Mouse (Mus musculus) embryonic facial prominence, embryonic 13.5 days (tissue): ENCODE data around the gene Rslcan18. TPM values are rescaled to one million over a fixed set of nuclear protein-coding genes. Genes with fewer than 3 reads are reported as not detected.
"Not testable (repeated sequence)": the region's sequence is repeated elsewhere in the genome, so short reads cannot be mapped to it uniquely, and the experiment has no call there.

ENCODE experiments used
- ATAC-seq: fragments of 200-750 bp; cut with Nextera tagmentation; 2 replicates; pipeline ENCODE4 v1.8.0; 2017; ENCODE audit warnings: low read depth; ENCODE audit not compliant: insufficient number of reproducible peaks, insufficient read depth, low FRiP score, low TSS enrichment
- H3K27ac ChIP-seq: fragments of 300-500 bp; sonication (generic); 2 replicates; pipeline ENCODE4 v1.5.1; 2015; ENCODE audit warnings: moderate library complexity, mild to moderate bottlenecking, inconsistent platforms
- H3K27me3 ChIP-seq: fragments of 300-500 bp; sonication (generic); 2 replicates; pipeline ENCODE4 v1.6.1; 2015; ENCODE audit warnings: mild to moderate bottlenecking, inconsistent platforms
- H3K36me3 ChIP-seq: fragments of 300-500 bp; sonication (generic); 2 replicates; pipeline ENCODE4 v1.6.1; 2015; ENCODE audit warnings: mild to moderate bottlenecking, inconsistent platforms
- H3K4me1 ChIP-seq: fragments of 300-500 bp; sonication (generic); 2 replicates; pipeline ENCODE4 v1.6.1; 2015; ENCODE audit warnings: inconsistent platforms
- H3K4me2 ChIP-seq: fragments of 300-500 bp; sonication (generic); 2 replicates; pipeline ENCODE4 v1.6.1; 2015; ENCODE audit warnings: moderate library complexity, mild to moderate bottlenecking, inconsistent platforms
- H3K4me3 ChIP-seq: fragments of 300-500 bp; sonication (generic); 2 replicates; pipeline ENCODE4 v1.5.1; 2015; ENCODE audit warnings: mild to moderate bottlenecking, inconsistent platforms
- H3K9ac ChIP-seq: fragments of 300-500 bp; sonication (generic); 2 replicates; pipeline ENCODE4 v1.6.1; 2015; ENCODE audit warnings: mild to moderate bottlenecking, inconsistent platforms
- H3K9me3 ChIP-seq: fragments of 300-500 bp; sonication (generic); 2 replicates; pipeline ENCODE4 v1.6.1; 2016; ENCODE audit warnings: inconsistent platforms
- WGBS: fragments of 180-500 bp; shearing (Covaris S2); methylation state at CpG from one replicate; pipeline ENCODE4 v1.1.7; 2015; ENCODE audit warnings: mixed read lengths; 5-methylcytosine and 5-hydroxymethylcytosine counted together
- polyA plus RNA-seq: library from polyadenylated mRNA; unstranded; fragments of >200 nt; fragmentation: Nextera tagmentation; extraction: Ambion mirVana; gene quantifications from 2 replicates; pipeline ENCODE4 v1.2.1, GENCODE M21; 2015

The Rslcan18 gene
- 0.13 and 0.25 TPM in 2 replicates for polyA plus RNA-seq

DNA sequence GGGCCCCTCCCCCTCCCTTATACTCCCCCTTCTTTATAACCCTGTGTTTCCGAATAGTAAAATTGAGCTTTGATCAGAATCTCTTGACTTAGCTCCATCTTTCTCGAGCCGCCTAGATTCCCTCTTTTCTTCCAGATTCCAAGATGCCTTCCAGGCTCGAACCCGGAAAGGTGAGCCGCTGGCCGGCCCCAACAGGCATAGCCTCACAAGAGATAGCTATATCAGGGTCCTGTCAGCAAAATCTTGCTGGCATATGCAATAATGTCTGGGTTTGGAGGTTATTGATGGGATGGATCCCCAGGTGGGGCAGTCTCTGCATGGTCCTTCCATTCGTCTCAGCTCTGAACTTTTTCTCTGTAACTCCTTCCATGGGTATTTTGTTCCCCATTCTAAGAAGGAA lies at the start of gene Rslcan18:
Gene Rslcan18 (minus strand): TSS at position 101 of the 400 bp plus-strand sequence.
- not testable (repeated sequence) for H3K4me3 ChIP-seq, ATAC-seq, H3K4me1 ChIP-seq, H3K4me2 ChIP-seq, H3K27me3 ChIP-seq, H3K9ac ChIP-seq, H3K9me3 ChIP-seq, H3K36me3 ChIP-seq, H3K27ac ChIP-seq
- WGBS: 92% methylated on average over 8 of the region's 8 CpGs

DNA sequence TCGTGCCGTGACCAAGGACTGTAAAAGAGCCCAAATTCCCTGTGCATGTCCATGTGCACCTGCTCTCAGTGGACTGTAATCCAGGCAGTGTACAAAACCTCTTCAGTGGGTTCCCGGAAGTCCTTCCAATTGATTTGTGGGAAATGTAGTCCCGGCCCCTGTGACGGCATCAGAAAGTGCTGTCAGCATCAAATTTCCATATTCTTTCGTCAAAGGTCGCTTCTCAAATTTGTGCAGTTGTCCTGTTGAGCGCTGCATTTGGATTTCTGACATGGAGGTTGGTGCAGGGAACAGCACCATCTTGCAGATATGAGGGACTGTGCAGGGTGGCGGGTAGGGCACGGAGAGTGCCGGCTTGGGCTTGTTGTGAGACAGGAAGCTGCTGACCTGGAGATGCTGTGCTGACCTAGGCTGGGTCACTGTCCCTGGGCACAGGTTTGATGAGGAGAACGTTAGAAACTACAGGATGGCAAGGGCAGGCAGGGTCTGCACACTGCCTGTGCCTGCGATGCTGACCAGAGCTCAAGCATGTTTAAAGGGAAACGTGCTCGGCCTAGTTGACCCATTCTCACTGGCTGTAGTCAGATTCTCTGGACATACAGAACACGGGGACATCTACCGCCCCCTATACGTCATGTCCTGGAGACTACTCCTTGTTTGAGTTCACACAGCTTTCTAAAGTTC lies 12.1 kb upstream of the Rslcan18 start:
- H3K4me1 ChIP-seq: peaks cover 6% of the 10 kb centered on the region; the same call in 1 of the 2 replicates
- no peaks in the 10 kb centered on the region for H3K27me3 ChIP-seq
- peak overlapping the region; percentile 82 for H3K4me2 ChIP-seq
- no peaks in the 10 kb centered on the region for H3K36me3 ChIP-seq
- ATAC-seq: peak; percentile 85
- no peak overlapping the region for H3K27ac ChIP-seq
- peak overlapping the region; percentile 85 for H3K9ac ChIP-seq
- WGBS: 1% methylated on average over 18 of the region's 18 CpGs
- H3K4me3 ChIP-seq: peak overlapping the region; percentile 73
- no peaks in the 10 kb centered on the region for H3K9me3 ChIP-seq

GRCm38 (mm10) chr13:67127507-67127906 lies 11.4 kb upstream of the Rslcan18 start:
- not testable (repeated sequence) for ATAC-seq, H3K36me3 ChIP-seq, H3K9ac ChIP-seq, H3K27me3 ChIP-seq, H3K9me3 ChIP-seq, H3K4me1 ChIP-seq, H3K27ac ChIP-seq
- peak overlapping the region; percentile 82 for H3K4me2 ChIP-seq
- 76% methylated on average over 10 of the region's 10 CpGs for WGBS
- H3K4me3 ChIP-seq: peak overlapping the region; percentile 73

DNA sequence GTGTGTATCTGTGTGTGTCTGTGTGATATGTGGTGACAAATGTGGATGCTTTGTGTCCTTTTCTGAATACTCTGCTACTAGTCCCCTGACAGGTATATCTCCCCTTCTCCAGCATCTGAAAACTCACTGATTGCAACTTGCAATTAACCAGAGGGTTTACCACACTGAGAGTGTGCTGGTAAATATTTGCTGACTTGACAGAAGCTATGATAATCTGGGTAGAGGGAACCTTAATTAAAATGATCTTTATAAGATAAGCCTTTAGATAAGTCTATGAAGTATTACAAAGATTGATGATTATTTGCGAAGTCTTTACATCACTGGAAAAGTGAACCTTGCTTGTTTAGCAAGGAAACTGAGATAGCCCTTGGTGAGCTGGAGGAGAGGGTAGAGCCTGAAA lies 8.4 kb upstream of the Rslcan18 start:
- Histone ChIP-seq H3K27ac (no peak overlapping the region), H3K4me3 (no peak overlapping the region), H3K4me2 (no peak overlapping the region), H3K27me3 (no peaks in the 10 kb centered on the region), H3K9ac (no peak overlapping the region), H3K9me3 (0 out of 2 replicates have a peak, but pooled peaks cover 2% of the 10 kb centered on the region), H3K36me3 (no peaks in the 10 kb centered on the region), H3K4me1 (peaks cover 6% of the 10 kb centered on the region; the same call in 1 of the 2 replicates)
- no peak for ATAC-seq
- WGBS: 91% methylated on average over 1 of the region's 1 CpGs

DNA sequence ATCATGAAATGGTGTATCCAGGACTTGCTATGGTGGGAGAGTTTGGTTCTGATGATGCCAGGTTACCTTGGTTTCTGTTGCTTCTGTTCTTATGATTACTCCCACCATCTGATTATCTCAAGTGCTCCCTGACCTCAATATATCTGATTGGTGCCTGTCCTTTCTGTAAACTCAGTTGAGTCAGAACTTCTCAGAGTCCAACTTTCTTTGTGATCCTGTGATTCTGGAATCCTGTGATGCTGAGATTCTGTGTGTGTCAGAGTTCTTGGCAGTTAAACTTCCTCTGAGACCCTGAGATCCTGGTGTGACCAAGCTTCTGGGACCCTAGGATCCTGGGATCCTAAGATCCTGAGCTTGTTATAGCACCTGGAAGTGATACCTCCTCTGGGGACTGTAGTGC lies 5.3 kb upstream of the Rslcan18 start, which contains the start of gene Zfp759:
Gene Zfp759 (plus strand): TSS at position 301 of the 400 bp plus-strand sequence.
- H3K36me3 ChIP-seq, ATAC-seq, H3K4me1 ChIP-seq, H3K27me3 ChIP-seq, H3K27ac ChIP-seq, H3K4me3 ChIP-seq, H3K9me3 ChIP-seq, H3K4me2 ChIP-seq, H3K9ac ChIP-seq: not testable (repeated sequence)

- Histone ChIP-seq H3K4me2 (no peak overlapping the region), H3K27me3 (no peaks in the 10 kb centered on the region), H3K9me3 (no peaks in the 10 kb centered on the region), H3K4me3 (no peak overlapping the region), H3K36me3 (no peaks in the 10 kb centered on the region), H3K9ac (no peak overlapping the region), H3K27ac (no peak overlapping the region), H3K4me1 (no peaks in the 10 kb centered on the region)
- no peak for ATAC-seq
- 88% methylated on average over 2 of the region's 2 CpGs for WGBS
Observed at GRCm38 (mm10) chr13:67113287-67113686, 2.8 kb downstream of the Rslcan18 start.

GRCm38 (mm10) chr13:67112096-67112495 lies 4.0 kb downstream of the Rslcan18 start:
- 81% methylated on average over 12 of the region's 12 CpGs for WGBS
- H3K4me3 ChIP-seq: no peak overlapping the region

DNA sequence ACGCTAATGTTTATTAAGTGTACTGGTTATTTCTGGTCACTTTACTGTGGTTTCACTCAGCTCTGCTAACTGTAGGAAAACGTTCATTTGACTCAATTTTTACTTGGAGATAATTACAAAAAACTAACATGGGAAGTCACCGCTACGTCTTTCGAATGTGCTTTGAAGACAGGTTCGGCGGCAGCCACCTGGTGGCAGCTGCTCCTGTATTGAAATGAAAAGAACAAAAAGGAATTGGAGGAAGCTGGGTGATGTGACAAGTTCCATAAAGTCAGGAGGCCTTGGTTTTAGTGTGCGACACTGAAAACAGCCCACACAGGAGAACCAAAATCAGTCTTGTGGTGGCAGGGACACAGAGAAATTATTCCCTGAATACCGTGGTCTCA lies 7.2 kb downstream of the Rslcan18 start:
- Histone ChIP-seq H3K9me3 (0 out of 2 replicates have a peak, but pooled peaks cover 8% of the 10 kb centered on the region), H3K4me3 (peak overlapping the region; percentile 64), H3K4me1 (peaks cover 6% of the 10 kb centered on the region), H3K9ac (0 out of 2 replicates have a peak overlapping the region, but pooled peaks have one; percentile 36), H3K27ac (no peak overlapping the region; the same call in 1 of the 2 replicates), H3K4me2 (peak overlapping the region; percentile 69), H3K36me3 (peaks cover 14% of the 10 kb centered on the region), H3K27me3 (no peaks in the 10 kb centered on the region)
- WGBS: 6% methylated on average over 9 of the region's 9 CpGs
- peak; percentile 50 for ATAC-seq

More at GRCm38 (mm10) chr13:67112096-67112495, 4.0 kb downstream of the Rslcan18 start:
- H3K27ac ChIP-seq: no peak overlapping the region
- no peak overlapping the region for H3K4me2 ChIP-seq
- no peak overlapping the region for H3K9ac ChIP-seq
- peaks cover 6% of the 10 kb centered on the region for H3K4me1 ChIP-seq
- no peak for ATAC-seq
- H3K9me3 ChIP-seq: no peaks in the 10 kb centered on the region
- no peaks in the 10 kb centered on the region for H3K27me3 ChIP-seq
- H3K36me3 ChIP-seq: no peaks in the 10 kb centered on the region

DNA sequence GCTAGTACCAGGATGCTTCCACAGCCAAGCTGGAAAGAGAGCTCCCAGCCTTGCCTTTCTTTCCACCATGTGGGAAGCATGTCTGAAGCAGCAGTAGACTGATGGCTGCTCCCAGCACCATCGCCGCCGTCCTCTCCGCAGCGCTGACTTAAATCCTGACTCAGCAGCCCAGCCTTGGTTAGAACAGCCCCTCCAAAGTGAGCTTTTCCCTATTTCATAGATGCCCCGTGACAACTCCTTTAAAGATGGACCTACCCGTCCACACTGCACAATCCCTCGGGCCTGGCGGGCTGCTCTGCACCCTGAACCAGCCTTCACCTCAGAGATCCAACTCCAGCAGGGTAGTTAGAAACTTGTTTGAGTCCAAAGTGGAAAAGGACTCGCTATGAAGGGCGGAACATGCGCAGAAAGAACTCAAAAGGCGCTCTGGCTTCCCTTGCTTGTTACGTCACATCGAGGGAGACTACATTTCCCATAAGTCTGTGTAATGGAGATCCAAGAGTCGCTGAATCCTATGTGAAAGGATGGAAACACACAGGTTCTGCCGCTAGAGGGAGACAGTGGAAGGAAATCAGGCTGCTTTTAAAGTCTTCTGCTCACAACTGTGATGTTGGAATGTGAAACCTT lies 7.8 kb downstream of the Rslcan18 start, which contains the start of gene Gm28557:
Gene Gm28557 (minus strand): TSS at position 411 of the 627 bp plus-strand sequence.
- Histone ChIP-seq H3K9ac (peak within 1 kb of the TSS; percentile 86), H3K4me2 (peak within 1 kb of the TSS; percentile 69), H3K4me3 (peak within 1 kb of the TSS; percentile 64), H3K36me3 (peaks cover 14% of the 10 kb centered on the region), H3K27ac (peak within 1 kb of the TSS; percentile 92), H3K9me3 (0 out of 2 replicates have a peak, but pooled peaks cover 8% of the 10 kb centered on the region), H3K4me1 (peaks cover 6% of the 10 kb centered on the region), H3K27me3 (no peaks in the 10 kb centered on the region)
- WGBS: under 1% methylated on average over 17 of the region's 17 CpGs
- peak; percentile 95 for ATAC-seq

- Histone ChIP-seq H3K27me3 (no peaks in the 10 kb centered on the region), H3K27ac (peak overlapping the region; percentile 92), H3K9ac (peak overlapping the region; percentile 86), H3K36me3 (peaks cover 14% of the 10 kb centered on the region), H3K4me3 (peak overlapping the region; percentile 64), H3K4me2 (peak overlapping the region; percentile 69), H3K9me3 (0 out of 2 replicates have a peak, but pooled peaks cover 8% of the 10 kb centered on the region), H3K4me1 (peaks cover 6% of the 10 kb centered on the region)
- no peak for ATAC-seq
- WGBS: 65% methylated on average over 9 of the region's 9 CpGs
Observed at GRCm38 (mm10) chr13:67107681-67108080, 8.4 kb downstream of the Rslcan18 start.

DNA sequence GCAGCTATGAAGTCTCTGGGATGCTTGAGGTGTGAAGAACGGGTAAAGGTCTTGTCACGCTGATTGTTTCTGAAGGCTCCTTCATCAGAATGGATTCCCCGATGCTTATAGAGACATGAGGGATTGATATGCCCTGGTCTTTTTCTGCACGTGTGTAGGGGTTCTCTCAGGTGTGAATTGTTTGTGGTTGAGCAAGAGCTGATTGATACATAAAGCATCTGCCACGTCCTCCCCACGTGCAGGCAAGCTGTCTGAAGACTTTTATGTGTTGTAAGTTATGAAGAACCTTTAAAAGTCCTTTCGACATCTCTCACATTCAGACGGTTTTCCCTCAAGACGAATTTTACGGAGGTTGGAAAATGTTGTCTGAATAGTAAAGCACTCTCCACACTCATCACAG lies 18.2 kb downstream of the Rslcan18 start, which contains the start of gene Zfp708:
Gene Zfp708 (minus strand): TSS at position 101 of the 400 bp plus-strand sequence.
- H3K27ac ChIP-seq: no peak within 1 kb of the TSS
- H3K27me3 ChIP-seq: no peaks in the 10 kb centered on the region
- H3K4me3 ChIP-seq: no peak within 1 kb of the TSS
- WGBS: 86% methylated on average over 10 of the region's 10 CpGs
- no peaks in the 10 kb centered on the region for H3K9me3 ChIP-seq
- no peak within 1 kb of the TSS for H3K9ac ChIP-seq
- no peak within 1 kb of the TSS for H3K4me2 ChIP-seq
- ATAC-seq: no peak
- no peaks in the 10 kb centered on the region for H3K4me1 ChIP-seq
- peaks cover 11% of the 10 kb centered on the region; the same call in 1 of the 2 replicates for H3K36me3 ChIP-seq
